Comparison of ENCODE assay signal across 8 mouse cellular contexts in the genomic region with DNA sequence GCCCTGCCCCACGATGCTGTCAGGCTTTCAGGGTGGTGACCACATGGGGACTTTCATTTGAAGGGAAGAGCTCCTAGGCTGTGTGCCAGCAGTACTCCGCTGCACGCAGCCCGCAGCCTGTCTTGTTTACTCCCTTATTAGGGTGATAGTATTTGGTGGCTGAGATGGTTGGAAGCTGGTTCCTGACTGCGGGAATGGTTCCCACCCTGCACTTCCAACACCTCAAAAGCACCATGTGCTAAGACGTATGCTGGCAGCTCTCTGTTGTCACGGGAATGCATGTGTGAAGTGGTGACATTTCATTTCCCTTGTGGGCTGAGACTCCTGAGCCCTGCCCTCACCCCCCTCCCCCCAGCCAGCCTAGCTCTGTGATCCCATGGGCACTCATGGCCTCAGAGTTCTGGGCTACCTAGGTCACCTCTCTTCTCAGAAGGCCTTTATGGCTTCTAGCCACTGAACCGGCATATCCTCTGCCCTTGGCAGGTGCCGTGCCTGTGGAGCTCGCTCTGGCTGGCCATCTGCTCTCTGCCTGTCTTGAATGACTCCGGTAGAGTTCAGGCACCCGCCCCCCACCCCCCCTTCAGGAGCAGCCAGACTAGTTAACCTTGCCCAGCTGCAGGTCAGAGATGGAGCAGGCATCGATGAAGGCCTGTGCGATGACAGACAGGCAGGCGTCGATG. TPM values are rescaled to one million over a fixed set of nuclear protein-coding genes. Genes with fewer than 3 reads are reported as not detected.
DNase-seq lines count a peak whose midpoint lies in the region; ATAC-seq and TF ChIP-seq lines count a peak whose summit lies in the region.
"Had no signal": no experiment of that assay in that cellular context is flagged by ENCODE, and none has a peak within 500 bp of the region (broad histone marks: within the 10 kb centered on the region; RNA-seq: fewer than 3 reads in every experiment).

No protein-coding gene starts in this region.

- H3K4me1 ChIP-seq in forebrain, embryonic 15.5 days, result peaks cover 44% of the 10 kb centered on the region
- H3K4me1 ChIP-seq in hindbrain, embryonic 16.5 days (ENCODE audit: control insufficient read depth, insufficient read depth, low read depth, low read length), result peaks cover 13% of the 10 kb centered on the region
- 0 out of 2 replicates have a peak, but pooled peaks cover 7% of the 10 kb centered on the region for H3K4me1 ChIP-seq in liver, embryonic 15.5 days (replicated peaks)
- H3K4me1 ChIP-seq in stomach, postnatal 0 days (replicated peaks; ENCODE audit: control insufficient read depth, insufficient read depth), result peaks cover 8% of the 10 kb centered on the region; the same call in 1 of the 2 replicates

- no peak overlapping the region for H3K4me2 ChIP-seq in forebrain, embryonic 15.5 days (replicated peaks)
- H3K4me2 ChIP-seq in hindbrain, embryonic 16.5 days (ENCODE audit: low read length), result no peak overlapping the region
- H3K4me2 ChIP-seq in liver, embryonic 15.5 days, result no peak overlapping the region
- no peak overlapping the region for H3K4me2 ChIP-seq in stomach, postnatal 0 days (replicated peaks; ENCODE audit: low read depth)

- H3K9ac ChIP-seq in forebrain, embryonic 15.5 days (replicated peaks), result no peak overlapping the region
- no peak overlapping the region for H3K9ac ChIP-seq in hindbrain, embryonic 16.5 days (ENCODE audit: low read depth, low read length)
- no peak overlapping the region for H3K9ac ChIP-seq in liver, embryonic 15.5 days
- no peak overlapping the region for H3K9ac ChIP-seq in stomach, postnatal 0 days (ENCODE audit: low read length)

- 37% methylated on average over 16 of the region's 16 CpGs for WGBS in forebrain, embryonic 15.5 days
- 34% methylated on average over 15 of the region's 16 CpGs for WGBS in hindbrain, embryonic 16.5 days
- WGBS in liver, embryonic 15.5 days (ENCODE audit: insufficient replicate concordance), result 65% methylated on average over 16 of the region's 16 CpGs
- 37% methylated on average over 16 of the region's 16 CpGs for WGBS in stomach, postnatal 0 days

- TF ChIP-seq CTCF in stomach, postnatal 0 days (IDR thresholded peaks at IDR 0.05; ENCODE audit: low read depth), result no peak

- peak overlapping the region; percentile 70 for H3K27ac ChIP-seq in forebrain, embryonic 15.5 days (replicated peaks)
- no peak overlapping the region for H3K27ac ChIP-seq in hindbrain, embryonic 16.5 days (ENCODE audit: low read depth, low read length)
- no peak overlapping the region for H3K27ac ChIP-seq in liver, embryonic 15.5 days (replicated peaks)
- H3K27ac ChIP-seq in stomach, postnatal 0 days (replicated peaks), result peak overlapping the region; percentile 82

- H3K36me3 ChIP-seq in forebrain, embryonic 15.5 days, result no peaks in the 10 kb centered on the region
- H3K36me3 ChIP-seq in hindbrain, embryonic 16.5 days (ENCODE audit: control insufficient read depth, insufficient read depth, low read length), result no peaks in the 10 kb centered on the region
- no peaks in the 10 kb centered on the region for H3K36me3 ChIP-seq in liver, embryonic 15.5 days (replicated peaks)
- 0 out of 2 replicates have a peak, but pooled peaks cover 3% of the 10 kb centered on the region for H3K36me3 ChIP-seq in stomach, postnatal 0 days (ENCODE audit: control insufficient read depth, insufficient read depth, low read length)

- ATAC-seq in cerebellum, adult (ENCODE audit: insufficient number of reproducible peaks, low FRiP score, low TSS enrichment), result peak; percentile 72
- peak; percentile 69 for ATAC-seq in forebrain, embryonic 15.5 days (replicated peaks)
- peak; percentile 67 for ATAC-seq in hindbrain, embryonic 16.5 days
- ATAC-seq in liver, embryonic 15.5 days (ENCODE audit: insufficient read depth), result peak; percentile 30; the same call in 1 of the 2 replicates
- peak; percentile 62; the same call in 1 of the 2 replicates for ATAC-seq in stomach, postnatal 0 days (ENCODE audit: low FRiP score, low TSS enrichment)
- ATAC-seq in monocyte, adult 5-6 weeks (replicated peaks; ENCODE audit: insufficient number of reproducible peaks, low FRiP score, low TSS enrichment, poor library complexity, severe bottlenecking), result no peak

- H3K4me3 ChIP-seq in forebrain, embryonic 15.5 days, result no peak overlapping the region
- H3K4me3 ChIP-seq in hindbrain, embryonic 16.5 days (ENCODE audit: low read length), result no peak overlapping the region
- no peak overlapping the region for H3K4me3 ChIP-seq in liver, embryonic 15.5 days (replicated peaks)
- no peak overlapping the region for H3K4me3 ChIP-seq in stomach, postnatal 0 days (ENCODE audit: low read depth, low read length)

- H3K27me3 ChIP-seq in forebrain, embryonic 15.5 days, result no peaks in the 10 kb centered on the region
- no peaks in the 10 kb centered on the region for H3K27me3 ChIP-seq in hindbrain, embryonic 16.5 days (replicated peaks; ENCODE audit: control insufficient read depth, insufficient read depth, low read length)
- H3K27me3 ChIP-seq in liver, embryonic 15.5 days, result no peaks in the 10 kb centered on the region
- no peaks in the 10 kb centered on the region for H3K27me3 ChIP-seq in stomach, postnatal 0 days (ENCODE audit: control insufficient read depth, insufficient read depth, low read length)

- no peaks in the 10 kb centered on the region for H3K9me3 ChIP-seq in forebrain, embryonic 15.5 days
- H3K9me3 ChIP-seq in hindbrain, embryonic 16.5 days (ENCODE audit: control insufficient read depth, low read length), result no peaks in the 10 kb centered on the region
- H3K9me3 ChIP-seq in liver, embryonic 15.5 days (replicated peaks), result no peaks in the 10 kb centered on the region
- H3K9me3 ChIP-seq in stomach, postnatal 0 days (ENCODE audit: control insufficient read depth, low read length), result no peaks in the 10 kb centered on the region

- peak; percentile 73 for DNase-seq in adrenal gland, postnatal 14 days
- peak; percentile 42 for DNase-seq in stomach, postnatal 0 days (ENCODE audit: low spot score)

- TF ChIP-seq EP300 in stomach, postnatal 0 days (optimal IDR thresholded peaks at IDR 0.05), result no peak

RNA-seq across cellular contexts. Expression of a gene that starts 12.3 kb away (rescaled TPM):
- not detected in 2 replicates for total RNA-seq in adrenal gland, postnatal 14 days (2021)
- polyA plus RNA-seq in forebrain, embryonic 15.5 days (2015; fragmentation: Nextera tagmentation; extraction: Ambion mirVana), result not detected in 2 replicates
- not detected in 2 replicates for polyA plus RNA-seq in hindbrain, embryonic 16.5 days (2015; fragmentation: Nextera tagmentation; extraction: Ambion mirVana)
- not detected in 2 replicates for polyA plus RNA-seq in liver, embryonic 15.5 days (2015; fragmentation: Nextera tagmentation; extraction: Ambion mirVana)
- not detected in 2 replicates for polyA plus RNA-seq in stomach, postnatal 0 days (2015; fragmentation: Nextera tagmentation; extraction: Ambion mirVana)
- not detected in 3 replicates for total RNA-seq in monocyte, adult 5-6 weeks (2017)
- total RNA-seq: left cerebral cortex, postnatal 25 days had no signal

RNA-seq across cellular contexts. Expression of a gene that starts 25.5 kb away (rescaled TPM):
- 0.56 and 0.74 TPM in 2 replicates for total RNA-seq in adrenal gland, postnatal 14 days (2021)
- polyA plus RNA-seq in forebrain, embryonic 15.5 days (2015; fragmentation: Nextera tagmentation; extraction: Ambion mirVana), result 0.09 and 0.19 TPM in 2 replicates
- polyA plus RNA-seq in hindbrain, embryonic 16.5 days (2015; fragmentation: Nextera tagmentation; extraction: Ambion mirVana), result 0.35 and 0.50 TPM in 2 replicates
- polyA plus RNA-seq in liver, embryonic 15.5 days (2015; fragmentation: Nextera tagmentation; extraction: Ambion mirVana), result not detected in 2 replicates
- 0.10 TPM in 2 replicates for polyA plus RNA-seq in stomach, postnatal 0 days (2015; fragmentation: Nextera tagmentation; extraction: Ambion mirVana)
- total RNA-seq in monocyte, adult 5-6 weeks (2017), result not detected in 3 replicates

RNA-seq across cellular contexts. Expression of a gene that starts 37.7 kb away (rescaled TPM):
- total RNA-seq in adrenal gland, postnatal 14 days (2021), result 154 and 173 TPM in 2 replicates
- 13.5 and 21.4 TPM in 2 replicates for polyA plus RNA-seq in forebrain, embryonic 15.5 days (2015; fragmentation: Nextera tagmentation; extraction: Ambion mirVana)
- polyA plus RNA-seq in hindbrain, embryonic 16.5 days (2015; fragmentation: Nextera tagmentation; extraction: Ambion mirVana), result 8.5 and 10.5 TPM in 2 replicates
- 8.1 and 9.7 TPM in 2 replicates for polyA plus RNA-seq in liver, embryonic 15.5 days (2015; fragmentation: Nextera tagmentation; extraction: Ambion mirVana)
- 9.7 and 10.4 TPM in 2 replicates for polyA plus RNA-seq in stomach, postnatal 0 days (2015; fragmentation: Nextera tagmentation; extraction: Ambion mirVana)
- total RNA-seq in monocyte, adult 5-6 weeks (2017), result 8.2 to 17.6 TPM (median 17.6 TPM) in 3 replicates

Comparison
In these comparisons a context has a peak if more than half of its experiments do, and no peak if none do; other contexts are left out.
1. H3K27ac ChIP-seq: peak in forebrain, embryonic 15.5 days (single experiment) and stomach, postnatal 0 days (single experiment); none in hindbrain, embryonic 16.5 days (single experiment) and liver, embryonic 15.5 days (single experiment).